Mouse (Mus musculus): ENCODE results near the gene Zfp771. TPM values are rescaled to one million over a fixed set of nuclear protein-coding genes. Genes with fewer than 3 reads are reported as not detected.

The Zfp771 gene
- total RNA-seq (2021), result 10 to 100 TPM; 55.2 to 57.9 TPM
- long read RNA-seq, experiment 1, transcript Zfp771-201 (3 exons, 1,484 nt), result major isoform, 73 of 96 reads
- long read RNA-seq, experiment 1, partial matches to known transcripts, result 8 of 96 reads
- long read RNA-seq, experiment 1, other reads (novel, unspliced or antisense), result 15 of 96 reads
- long read RNA-seq, experiment 2, transcript Zfp771-201 (3 exons, 1,484 nt), result major isoform, 74 of 93 reads
- long read RNA-seq, experiment 2, partial matches to known transcripts, result 8 of 93 reads
- long read RNA-seq, experiment 2, other reads (novel, unspliced or antisense), result 11 of 93 reads

DNA sequence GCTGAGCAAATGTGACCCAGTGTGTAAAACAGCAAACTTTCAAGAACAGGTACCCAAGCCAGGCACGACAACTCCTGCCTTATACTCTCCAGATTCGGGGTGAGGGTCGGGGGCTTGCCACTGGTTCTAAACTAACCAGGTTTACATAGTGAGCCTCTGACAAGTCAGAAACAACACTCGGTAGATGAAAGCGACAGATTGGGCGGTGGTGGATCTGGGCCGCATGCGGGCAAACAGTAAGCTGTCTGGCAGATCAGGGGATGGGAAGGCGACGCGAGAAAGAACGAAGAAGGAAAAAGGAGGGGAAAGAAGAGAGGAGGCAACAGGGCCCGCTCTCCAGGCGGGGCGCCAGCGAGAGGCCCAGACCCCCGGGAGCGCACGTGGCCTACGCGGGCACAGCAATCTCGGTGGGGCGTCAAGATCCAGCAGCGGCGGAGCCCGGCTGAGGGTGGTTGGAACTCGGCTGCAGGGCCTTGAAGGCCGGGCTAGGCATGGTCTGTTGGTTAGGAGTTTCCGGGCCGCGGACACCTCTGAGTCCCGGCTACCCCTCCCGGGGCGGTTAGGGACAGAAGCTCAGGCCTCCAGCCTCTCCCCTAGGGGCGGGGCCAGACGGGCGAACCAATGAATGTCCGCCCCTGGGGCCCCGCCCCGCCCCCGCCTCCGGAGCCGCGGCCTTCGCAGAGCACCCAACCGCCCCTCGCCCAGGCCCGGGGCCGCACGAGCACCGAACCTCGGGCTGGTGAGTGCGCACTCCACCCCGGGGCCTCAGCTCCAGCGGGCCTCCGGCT lies at the start of gene Zfp771:
TSS of gene Zfp771 (plus strand) at position 405 of the 788 bp plus-strand sequence.
- peak; percentile 91 to 96 for DNase-seq (ENCODE audit: low spot score in 2 of 2)

DNA sequence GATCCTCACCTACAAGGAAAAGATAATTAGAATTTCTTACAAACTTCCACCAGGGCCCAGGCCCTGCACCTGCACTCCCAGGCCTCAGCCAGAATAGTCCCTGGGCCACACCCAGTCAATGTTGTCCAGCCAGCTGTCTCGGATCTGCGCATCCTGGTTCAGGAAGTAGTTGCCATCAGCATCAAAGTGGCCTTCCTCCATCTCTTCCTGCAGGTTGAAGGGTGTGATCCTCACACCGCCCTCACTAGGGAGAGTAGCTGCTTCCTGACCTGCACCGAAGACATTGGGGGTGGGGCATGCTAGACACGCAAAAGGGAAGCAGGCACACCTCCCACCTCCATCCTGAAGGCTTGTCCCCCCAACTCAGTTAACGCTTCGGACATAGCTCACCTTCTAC lies 49.4 kb upstream of the Zfp771 start:
- DNase-seq (ENCODE audit: low spot score in 2 of 2), result no peak

DNA sequence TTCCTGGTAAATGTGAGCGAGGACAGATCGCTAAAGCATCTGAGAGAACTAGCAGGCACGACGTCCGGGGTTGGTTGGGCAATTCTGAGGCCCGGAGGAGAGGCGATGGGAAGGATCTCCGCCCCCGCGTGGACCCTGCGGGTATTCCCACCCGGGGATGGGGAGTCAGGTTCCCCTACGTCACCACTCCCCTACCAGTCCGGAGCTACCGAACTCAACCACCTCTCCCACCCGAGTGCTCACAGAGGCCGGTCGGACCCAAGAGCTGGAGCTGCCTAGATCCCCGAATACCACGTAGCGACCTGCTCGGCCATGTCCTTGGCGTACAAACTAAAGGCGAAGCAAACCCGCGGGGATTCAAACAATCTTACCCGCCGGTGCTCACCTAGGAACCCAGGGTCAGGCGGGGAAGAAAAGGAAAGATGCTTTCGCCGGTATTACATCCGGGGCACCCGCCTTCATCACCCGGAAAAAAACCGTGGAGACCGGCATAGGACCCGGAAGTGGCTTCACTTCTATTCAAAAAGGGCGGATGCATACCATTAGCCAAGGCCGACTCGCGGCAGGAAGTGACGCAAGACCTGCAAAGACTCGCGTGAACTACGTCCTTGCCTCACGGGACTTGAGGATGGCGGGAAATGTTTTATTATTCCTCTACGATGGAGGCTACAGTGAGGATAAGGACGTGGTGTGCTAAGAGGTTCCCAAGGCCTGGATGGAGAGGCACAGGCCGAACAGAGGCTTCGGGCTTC lies 48.4 kb upstream of the Zfp771 start, which contains the start of gene Cd2bp2:
TSS of gene Cd2bp2 (minus strand) at position 507 of the 752 bp plus-strand sequence.
- peak; percentile 95 for DNase-seq (ENCODE audit: low spot score in 2 of 2)

DNA sequence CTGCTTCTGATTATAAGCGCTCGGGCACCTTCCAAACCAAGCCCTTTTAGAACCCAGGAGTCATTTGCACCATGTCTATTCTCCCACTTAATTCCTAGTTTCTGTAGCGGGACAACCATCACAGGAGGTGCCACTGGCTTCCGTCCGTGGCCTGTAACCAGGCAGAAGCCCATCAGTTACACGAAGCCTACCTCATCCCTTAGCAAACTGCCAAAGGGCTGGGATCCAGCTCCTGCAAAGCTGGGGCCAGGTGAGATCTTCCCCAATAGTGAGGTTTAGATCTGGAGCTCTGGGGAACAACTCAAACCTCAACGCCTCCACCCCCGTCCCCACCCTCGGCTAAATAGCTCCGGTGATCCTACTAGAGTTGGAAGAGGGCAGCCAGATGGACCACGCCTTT lies 47.6 kb upstream of the Zfp771 start:
- no peak for DNase-seq (ENCODE audit: low spot score in 2 of 2)

DNA sequence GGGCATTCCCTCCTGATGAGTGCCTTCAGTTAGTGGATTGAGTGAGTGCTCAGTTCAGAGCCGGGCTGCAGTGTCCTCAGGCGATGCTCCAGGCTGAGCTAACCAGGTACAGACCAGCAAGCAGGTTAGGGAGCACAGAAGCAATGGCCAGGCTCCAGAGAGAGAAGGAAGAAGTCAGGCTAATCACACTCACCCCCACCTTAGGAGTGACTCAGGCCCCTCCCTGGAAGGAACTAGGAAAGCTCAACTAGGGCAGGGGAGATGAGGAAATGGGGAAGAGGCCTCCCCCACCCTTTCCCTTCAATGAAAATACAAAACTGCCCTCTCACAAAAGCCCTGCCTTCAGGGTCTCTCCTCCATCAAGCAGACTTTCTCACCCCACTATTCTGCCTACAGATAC lies 37.5 kb upstream of the Zfp771 start:
- DNase-seq (ENCODE audit: low spot score in 2 of 2), result no peak

DNA sequence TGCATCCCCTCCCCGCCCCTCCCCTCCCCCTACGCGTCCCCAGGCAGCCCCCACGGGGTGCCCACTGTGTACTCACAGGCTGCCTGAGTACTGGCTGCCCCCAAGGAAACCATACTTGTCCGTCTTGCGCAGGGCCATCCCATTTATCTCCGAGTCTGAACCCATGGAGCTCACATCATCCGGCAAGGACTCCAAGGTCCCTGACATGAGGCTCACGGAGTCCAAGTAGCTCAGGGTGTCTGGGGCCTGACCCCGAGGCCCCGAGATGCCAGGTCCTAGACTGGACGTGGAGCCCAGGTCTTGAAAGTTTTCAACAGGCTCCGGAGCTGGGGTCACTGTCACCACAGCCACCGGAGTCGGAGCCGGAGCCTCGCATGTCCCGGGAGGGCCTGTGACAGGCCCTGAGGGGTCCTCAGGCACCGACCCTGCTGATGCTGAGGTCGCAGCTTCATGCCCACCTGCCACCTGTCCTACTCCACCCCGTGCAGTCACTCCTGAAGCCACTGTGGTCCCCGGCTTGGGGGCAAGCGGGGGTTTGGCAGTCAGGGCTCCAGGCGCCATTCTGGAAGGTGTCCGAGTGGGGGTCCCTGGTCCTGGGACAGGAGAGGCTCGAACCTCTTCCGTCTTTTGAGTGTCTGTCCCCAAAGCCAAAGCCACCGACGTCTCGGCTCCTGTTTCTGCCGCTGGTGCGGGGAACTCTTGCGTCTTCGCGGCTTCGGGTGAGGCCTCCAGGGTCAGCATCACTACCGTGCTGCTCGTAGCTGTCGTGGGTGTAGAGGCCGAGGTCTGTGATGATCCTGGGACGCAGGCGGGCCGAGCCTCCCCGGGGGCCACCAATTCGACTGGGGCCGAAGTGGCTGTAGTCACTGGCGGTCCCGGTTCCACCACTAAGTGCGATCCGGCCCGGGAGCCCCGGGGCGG lies 36.4 kb upstream of the Zfp771 start:
- DNase-seq (ENCODE audit: low spot score in 2 of 2), result peak in 1 of 2 experiments; percentile 30

DNA sequence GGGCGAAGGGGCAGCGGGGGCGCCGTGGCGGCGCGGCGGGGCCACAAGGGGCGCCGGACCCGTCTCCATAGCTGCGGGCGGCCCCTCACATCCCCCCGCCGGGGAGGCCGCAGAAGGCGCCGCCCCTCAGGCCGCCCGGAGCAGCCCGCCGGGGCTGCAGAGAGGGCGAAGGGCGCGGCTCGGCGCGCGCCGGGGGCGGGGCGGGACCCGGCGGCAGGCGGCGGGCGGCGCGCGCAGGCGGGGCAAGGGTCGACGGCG lies 35.9 kb upstream of the Zfp771 start, which contains the start of gene Tbc1d10b:
TSS of gene Tbc1d10b (minus strand) at position 174 of the 258 bp plus-strand sequence.
- no peak for DNase-seq (ENCODE audit: low spot score in 2 of 2)

DNA sequence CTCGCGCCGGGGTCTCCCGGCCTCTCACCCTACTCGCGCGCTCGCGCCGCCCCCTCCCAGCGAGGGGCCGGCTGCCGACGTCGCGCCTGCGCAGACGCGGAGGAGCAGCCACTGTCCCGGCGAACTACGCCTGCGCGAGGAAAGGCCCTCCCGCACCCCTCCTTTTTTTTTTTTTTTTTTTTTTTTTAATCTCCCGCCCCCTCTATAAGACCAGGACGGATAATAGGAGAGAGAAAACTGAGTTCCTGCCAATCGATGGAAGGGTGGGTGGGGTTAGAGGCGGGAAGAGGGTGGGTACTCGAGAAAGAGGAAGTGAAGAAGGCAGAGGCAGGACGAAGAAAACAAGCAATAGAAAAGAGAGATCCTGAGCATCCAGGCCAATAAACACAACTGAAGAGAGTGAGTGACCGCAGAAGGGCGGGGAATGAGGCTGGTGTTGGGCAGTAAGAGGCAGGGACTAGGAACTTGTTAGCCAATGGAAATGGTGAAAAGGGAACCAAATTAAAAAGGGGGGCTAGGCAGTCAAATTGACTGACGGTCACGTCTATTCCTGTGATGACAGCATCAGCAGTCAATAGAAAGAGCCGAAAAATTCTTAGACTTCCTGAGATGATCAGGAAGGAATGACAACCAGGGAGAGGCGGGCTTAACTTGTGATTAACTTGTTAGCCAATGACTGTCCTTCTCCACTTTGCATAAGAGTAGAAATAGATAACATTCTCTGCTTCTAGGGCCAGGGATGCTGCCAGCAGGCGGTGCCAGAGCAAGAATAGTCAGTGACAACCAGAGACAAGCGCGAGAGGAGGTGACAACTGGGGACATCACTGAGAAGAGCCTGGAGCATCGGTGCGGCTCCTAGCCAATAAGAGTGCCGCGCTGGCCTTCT lies 35.3 kb upstream of the Zfp771 start, which contains the start of gene Mylpf:
TSS of gene Mylpf (plus strand) at position 338 of the 886 bp plus-strand sequence.
- peak; percentile 84 to 91 for DNase-seq (ENCODE audit: low spot score in 2 of 2)

DNA sequence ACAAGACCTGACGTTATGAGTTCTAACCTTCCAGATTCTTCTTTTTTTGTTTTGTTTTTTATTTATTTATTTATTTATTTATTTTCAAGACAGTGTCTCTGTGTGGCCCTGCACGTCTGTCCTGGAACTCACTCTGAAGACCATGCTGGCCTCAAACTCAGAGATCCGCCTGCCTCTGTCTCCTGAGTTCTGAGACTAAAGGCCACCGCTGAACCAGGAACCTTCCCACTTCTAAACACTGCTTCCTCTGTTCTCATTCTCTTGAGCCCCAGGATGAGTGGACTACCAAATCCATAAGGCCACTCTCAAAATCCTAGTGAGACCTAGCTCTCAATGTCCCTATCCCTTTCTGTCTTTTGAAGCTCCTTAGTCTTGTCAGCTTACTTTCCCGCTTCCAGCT lies 34.2 kb upstream of the Zfp771 start:
- no peak for DNase-seq (ENCODE audit: low spot score in 2 of 2)

DNA sequence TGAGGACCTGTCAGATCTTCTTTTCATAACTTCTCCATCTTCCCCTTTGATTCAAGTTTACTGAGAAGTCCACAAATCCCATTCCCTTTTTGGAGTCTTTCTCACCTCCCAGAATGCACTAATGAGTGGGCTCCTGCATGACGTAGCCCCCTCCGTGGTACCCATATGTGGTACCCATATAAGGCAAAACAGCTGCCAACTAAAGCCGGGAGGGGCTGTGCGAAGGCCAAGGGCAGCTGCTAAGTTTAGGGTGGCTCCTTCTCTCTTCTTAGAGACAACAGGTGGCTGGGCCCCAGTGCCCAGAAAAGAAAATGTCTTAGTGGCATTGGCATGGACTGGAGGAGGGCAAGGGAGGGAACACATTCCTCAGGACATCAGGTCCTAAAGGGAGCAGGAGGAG lies 33.8 kb upstream of the Zfp771 start:
- DNase-seq (ENCODE audit: low spot score in 2 of 2), result no peak

DNA sequence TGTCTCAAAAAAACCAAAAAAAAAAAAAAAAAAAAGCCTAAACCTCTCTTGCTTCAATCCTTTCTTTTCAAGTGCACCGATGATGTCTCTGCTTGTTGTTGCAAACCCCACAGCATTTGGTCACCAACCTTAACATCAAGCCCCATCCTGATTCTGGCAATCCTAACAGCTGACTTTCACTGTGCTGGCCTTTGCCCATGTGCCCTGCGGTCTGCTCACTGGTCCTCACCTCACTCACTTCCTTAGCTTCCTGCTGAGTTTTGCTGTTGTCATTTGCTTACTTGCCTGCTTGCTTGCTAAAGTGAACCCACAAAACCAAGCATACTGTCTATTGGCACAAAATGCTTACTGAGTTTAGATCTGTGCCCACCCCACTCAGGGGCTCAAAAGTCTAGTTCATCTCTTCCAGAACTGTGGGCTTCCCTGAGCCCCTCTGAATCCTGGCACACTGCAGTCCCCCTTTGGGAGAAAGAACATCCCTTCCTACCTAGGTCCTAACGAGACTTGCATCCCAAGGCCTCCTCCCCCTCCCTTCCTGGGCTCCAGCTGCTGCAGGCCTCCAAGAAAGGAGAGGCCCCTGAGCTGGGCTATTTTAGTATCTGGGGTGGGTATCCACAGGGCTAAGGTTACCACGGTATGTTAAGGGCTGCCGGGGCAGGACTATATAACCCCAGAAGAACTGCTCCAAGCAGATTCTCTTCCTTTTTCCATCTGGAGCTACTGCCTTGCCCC lies 32.9 kb upstream of the Zfp771 start:
- DNase-seq (ENCODE audit: low spot score in 2 of 2), result no peak

DNA sequence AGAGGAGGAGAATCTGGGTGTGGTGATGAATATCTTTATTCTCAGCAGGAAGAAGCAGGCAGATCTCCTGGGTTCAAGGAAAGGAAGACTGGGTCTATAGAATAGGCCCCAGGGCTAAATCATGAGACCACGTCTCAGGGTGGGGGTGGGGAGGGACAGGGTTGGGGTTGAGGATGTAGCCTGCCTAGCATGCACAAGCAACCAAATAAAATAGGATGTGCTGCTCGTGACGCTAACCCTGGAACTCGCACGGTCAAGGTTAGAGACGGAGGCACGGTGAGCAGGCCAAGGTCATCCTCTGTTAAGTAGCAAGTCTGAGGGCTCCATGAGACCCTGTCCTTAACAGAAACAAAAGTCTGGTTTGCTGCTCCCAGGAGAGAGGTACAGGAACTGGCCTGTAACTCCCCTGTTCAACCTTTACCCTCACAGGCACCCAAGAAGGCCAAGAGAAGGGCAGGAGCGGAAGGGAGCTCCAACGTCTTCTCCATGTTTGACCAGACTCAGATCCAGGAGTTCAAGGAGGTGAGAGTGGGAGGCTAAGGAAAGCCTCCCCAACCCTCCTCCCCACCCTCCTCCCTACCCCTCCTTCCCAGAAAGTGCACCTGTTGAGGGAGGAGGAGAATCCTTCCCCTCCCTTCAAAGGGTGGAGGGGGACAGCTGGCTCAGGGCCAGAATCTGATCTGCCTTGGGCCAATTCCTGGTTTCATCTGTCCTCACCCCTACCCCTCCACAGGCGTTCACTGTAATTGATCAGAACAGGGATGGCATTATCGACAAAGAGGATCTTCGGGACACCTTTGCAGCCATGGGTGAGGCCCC lies 31.4 kb upstream of the Zfp771 start:
- DNase-seq (ENCODE audit: low spot score in 2 of 2), result no peak

DNA sequence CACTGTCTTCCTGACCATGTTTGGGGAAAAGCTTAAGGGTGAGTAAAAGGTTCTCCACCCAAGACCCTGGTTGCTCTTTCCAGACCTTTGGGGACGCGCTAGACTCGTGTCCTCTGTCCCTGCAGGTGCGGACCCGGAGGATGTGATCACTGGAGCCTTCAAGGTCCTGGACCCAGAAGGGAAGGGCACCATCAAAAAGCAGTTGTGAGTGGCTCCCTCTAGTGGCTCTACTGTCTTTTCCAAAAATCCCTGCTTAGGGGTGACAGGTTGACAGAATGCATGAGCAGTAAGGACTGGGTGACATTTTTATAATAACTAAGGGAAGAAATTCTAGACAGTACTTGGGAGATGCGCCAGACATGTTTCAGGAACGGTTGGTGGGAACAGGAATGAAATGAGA lies 30.6 kb upstream of the Zfp771 start:
- DNase-seq (ENCODE audit: low spot score in 2 of 2), result peak in 1 of 2 experiments; percentile 46

DNA sequence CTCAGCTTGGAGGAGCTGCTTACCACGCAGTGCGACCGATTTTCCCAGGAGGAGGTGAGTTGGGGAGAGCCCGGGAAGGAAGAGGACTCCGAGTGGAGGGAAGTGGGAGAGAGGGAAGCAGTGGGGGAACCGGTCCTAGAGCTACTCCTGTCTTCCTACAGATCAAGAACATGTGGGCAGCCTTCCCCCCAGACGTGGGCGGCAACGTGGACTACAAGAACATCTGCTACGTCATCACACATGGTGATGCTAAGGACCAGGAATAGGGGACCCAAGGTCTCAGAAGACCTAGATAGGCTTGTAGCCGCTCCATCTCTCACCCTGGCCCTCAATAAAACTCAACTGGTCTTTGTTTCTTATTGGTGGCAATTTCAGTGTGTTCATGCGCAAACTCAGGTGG lies 30.1 kb upstream of the Zfp771 start:
- no peak for DNase-seq (ENCODE audit: low spot score in 2 of 2)

DNA sequence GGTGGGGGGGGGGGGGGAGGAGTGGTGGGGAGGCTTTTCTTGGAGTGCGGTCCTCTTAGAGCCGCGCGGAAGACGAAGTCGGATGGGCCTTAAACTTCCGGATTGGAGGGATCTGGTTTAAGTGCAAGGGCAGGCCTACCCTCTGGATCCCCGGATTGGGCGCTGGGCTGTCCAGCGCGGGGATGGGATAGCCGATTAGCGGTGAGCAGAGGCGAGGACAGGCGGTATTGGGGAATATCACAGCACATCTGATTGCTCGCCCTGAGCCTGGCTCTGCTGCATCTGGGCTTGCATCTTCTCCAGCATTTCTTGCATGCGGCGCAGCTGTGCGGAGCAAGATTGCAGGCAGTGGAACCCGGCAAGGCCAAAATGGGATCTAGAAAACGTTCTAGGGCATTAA lies 29.6 kb upstream of the Zfp771 start:
- DNase-seq (ENCODE audit: low spot score in 2 of 2), result no peak

DNA sequence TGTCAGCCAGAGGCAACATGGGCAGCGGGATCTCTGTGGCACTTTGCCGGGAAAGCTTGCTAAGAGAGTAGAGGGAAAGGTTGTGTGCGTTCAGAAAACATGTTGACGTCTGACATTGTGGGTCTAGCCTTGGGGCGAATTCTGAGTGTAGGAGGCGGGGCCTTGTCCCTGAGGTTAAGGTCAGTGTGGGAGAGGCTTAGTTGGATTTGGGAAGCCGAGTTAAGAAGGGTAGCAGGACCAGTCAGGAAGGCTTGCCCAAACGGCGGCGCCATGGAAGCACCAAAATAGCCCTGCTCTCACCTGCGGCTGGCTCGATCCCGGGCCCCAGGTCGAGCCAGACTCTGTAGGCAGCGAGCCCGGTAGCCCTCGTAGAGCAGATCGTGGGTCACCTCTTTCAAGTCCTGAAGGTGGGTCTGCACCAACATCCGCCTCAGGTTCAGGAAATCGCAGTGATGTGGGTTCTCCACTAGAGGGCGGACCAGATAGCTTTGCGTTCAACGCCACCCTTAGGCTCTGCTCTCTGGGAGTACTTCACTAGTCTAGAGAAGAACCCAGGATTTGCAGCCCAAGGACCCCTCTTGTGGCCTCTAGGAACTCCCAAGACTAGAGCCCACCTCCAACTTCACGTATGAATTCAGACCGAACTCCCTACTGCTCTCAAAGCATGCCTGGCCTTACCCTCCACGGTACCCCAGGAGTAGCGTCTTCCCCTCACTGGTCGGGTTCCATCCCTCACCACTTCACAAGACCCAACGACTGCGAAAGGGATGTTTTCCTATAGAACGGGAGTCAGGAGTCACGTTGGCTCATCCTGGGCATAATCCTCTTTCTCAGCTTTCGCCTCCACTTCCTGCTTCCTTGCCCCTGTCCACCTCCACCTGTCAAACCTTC lies 28.8 kb upstream of the Zfp771 start:
- DNase-seq (ENCODE audit: low spot score in 2 of 2), result peak; percentile 55 to 56

DNA sequence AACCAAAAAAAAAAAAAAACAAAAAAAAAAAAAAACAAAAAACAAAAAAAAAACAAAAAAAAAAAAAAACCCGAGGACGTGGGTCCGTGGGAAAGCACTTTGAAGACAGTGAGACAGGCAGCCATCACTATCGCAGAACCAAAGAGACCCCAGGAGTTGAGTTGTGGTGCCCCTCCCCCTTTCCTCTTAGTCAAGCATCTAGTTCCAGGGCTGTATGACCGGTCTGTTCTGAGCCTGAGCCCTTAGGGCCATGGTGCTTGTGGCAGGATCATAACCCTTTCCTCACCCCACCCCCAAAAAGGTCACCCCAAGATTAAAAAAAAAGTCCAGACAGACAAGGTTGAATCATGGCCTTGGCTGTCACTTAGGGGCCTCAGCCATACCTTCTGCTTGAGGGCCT lies 27.8 kb upstream of the Zfp771 start:
- DNase-seq (ENCODE audit: low spot score in 2 of 2), result no peak

Data from left cerebral cortex, adult 18-20 months (tissue).